Mouse (Mus musculus) left cerebral cortex, adult 9 months (tissue): Measurements from ENCODE around the gene Cdkal1.

Experiments used
- DNase-seq, 2 experiments: peaks; one replicate each; pipeline ENCODE4 v3.0.0; 2022; ENCODE audit warnings: low spot score in 2 of 2

Gene Cdkal1

DNA sequence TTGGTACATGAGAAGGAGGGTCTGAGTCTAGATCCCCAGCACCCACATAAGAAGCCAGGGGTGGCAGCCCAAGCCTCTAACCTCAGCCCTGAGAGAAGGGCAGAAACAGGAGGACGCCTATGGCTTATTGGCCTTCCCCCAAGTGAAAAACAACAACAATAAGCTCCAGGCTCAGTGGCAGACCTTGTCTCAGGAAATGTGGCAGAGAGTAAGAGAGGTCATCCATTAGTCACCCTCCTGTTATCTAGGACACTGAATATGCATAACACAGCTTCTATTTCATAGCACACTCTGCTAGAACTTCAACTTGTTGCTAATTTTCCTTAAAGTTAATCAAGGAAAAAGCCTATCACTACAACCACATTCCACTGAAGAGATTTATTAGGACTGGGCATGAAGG, 154.1 kb downstream of the Cdkal1 start:
- DNase-seq = no peak

- DNase-seq = no peak
Observed at GRCm38 (mm10) chr13:29699896-29700295, 155.6 kb downstream of the Cdkal1 start.

- DNase-seq = no peak
Observed at GRCm38 (mm10) chr13:29698307-29698985, 157.0 kb downstream of the Cdkal1 start.

GRCm38 (mm10) chr13:29697230-29697629, 158.2 kb downstream of the Cdkal1 start:
- DNase-seq = no peak

DNA sequence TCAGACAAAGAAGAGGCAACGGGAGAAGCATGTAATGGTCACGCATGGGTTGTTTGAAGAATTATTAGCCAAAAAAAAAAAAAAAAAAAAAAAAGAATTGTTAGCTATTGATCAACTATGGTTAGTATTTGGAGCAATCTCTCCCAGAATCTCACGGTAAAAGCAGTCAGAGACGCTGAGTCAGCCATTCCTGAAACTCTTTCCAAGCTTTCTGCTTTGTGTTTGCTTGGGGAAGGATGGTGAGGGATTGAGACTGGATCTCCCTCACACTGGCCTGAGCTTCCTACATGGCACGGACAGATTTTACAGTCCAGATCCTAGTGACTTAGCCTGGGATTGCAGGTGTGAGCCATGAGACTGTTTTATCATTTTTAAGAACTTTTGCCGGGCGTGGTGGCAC, 164.7 kb downstream of the Cdkal1 start:
- no peak for DNase-seq

DNA sequence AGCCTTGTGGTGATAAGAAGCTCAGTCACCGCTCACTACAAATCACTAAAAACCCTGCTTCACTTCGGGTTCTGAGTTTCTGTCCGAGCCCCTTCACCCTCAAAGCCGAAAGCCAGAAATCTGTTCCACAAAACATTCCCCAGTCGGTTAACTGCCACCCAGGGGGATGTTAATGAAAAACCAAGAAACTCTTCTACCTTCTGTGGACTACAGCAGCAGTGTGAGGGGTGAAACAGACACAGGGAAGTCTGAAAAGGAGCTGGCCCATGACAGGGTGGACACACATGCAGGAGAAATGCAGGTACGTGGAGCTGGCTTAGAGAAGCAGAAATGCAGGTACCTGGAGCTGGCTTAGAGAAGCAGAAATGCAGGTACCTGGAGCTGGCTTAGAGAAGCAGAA, 166.6 kb downstream of the Cdkal1 start:
- DNase-seq = no peak

- DNase-seq = no peak
Observed at GRCm38 (mm10) chr13:29687872-29688271, 167.6 kb downstream of the Cdkal1 start.

DNA sequence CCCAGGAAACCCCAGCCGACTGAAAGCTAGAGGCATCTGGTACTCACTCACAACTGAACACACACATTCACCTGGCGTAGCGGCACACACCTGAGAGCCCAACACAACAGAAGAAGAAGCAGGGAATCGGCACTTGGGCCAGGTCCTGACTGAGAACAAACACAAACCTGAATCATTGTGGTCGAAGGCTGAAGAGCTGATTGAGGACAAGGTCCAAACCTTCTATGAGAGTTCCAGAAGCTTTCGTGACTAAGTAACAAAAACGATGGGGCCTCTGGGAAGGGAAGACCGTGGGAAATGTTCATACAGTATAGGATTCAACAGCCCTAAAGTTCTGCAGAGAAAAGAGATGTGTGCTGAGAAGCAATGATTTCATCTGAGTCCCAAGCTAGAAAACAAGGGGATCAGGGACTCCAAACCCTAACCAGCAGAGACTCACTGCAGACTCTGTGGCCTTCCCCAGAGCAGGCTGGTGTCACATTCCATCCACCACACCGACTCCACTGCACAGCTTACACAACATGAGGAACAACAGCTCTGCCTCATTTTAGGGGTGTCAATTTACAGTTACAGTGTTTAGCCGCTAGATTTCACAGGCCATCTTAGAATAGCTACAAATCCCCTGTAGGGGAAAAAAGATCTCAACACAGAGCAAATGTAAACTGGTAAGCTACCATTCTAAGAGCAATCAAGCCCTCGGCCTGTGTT, 175.8 kb downstream of the Cdkal1 start:
- no peak for DNase-seq

DNA sequence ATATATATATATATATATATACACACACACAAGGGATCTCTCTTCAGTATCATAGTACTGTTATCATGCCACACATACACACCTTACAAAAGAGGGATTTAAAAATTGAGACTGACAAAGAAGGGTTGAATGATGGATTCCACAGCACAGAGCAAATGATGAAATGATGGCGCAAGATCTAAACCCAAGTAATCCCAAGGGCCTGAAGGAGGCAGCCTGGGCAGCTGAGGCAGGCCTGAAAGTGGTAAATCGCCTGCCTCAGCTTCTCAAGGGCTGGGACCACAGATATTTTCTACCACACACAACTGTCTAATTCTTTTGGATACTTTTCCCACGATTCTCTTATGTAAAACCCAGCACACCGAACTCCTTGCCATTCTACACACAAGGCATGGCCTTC, 177.9 kb downstream of the Cdkal1 start:
- no peak for DNase-seq

- DNase-seq = no peak
Observed at GRCm38 (mm10) chr13:29670626-29671025, 184.8 kb downstream of the Cdkal1 start.

DNA sequence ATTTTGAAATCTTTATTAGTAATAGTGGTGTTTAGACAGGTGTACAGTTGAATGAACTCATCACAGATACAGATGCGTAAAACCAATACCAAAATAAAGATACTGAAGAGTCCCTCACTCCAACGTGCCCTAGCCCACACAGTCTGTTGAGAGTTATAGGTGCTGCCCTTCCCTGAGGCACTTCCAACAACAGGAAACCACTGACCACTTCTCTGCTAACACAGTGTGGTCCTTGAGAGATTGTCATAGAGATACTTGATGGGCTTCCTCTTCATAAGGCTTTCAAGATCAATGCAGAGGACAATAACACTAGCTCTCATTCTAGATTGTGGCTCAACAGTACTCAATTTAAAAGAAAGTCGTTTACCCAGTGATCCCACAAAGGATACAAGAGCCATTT, 191.6 kb downstream of the Cdkal1 start:
- DNase-seq = no peak

GRCm38 (mm10) chr13:29655841-29656365, 199.6 kb downstream of the Cdkal1 start:
- DNase-seq = no peak

DNA sequence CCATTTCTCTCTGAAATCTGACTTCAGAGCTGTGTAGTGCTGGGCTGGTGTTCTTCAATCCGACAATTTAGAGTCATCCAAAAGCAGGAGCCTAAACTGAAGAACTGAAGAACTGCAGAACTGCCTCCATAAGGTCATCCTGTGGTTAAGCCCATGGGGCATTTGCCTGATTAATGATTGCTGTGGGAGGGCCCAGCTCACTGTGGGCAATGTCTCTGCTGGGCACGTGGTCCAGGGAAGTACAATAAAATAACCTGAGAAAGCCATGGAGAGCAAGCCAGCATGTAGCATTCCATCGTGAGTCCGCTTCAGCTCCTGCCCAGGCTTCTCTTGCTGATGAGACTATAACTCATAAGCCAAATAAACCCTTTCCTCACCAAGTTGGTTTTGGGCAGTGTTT, 202.1 kb downstream of the Cdkal1 start:
- no peak for DNase-seq

DNA sequence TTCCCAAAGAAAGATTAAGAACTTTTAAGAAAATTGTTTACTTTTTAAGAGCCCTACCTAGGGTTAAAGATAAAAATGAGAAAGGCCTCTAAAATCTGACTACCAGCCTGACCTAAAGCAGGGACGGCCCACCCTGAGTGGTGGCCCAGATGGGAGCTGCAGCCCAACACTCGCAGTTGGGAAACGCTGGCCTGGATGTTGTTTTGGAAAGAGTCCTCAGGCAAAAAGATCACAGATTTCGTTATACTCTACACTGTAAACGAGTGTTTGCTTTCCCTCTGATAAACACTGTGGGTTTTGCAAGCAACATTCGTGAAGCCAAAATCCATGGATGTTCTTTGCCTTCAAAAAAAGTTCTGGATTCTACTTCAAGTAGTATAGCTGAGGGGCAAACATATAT, 202.7 kb downstream of the Cdkal1 start:
- no peak for DNase-seq

- no peak for DNase-seq
Observed at GRCm38 (mm10) chr13:29650576-29651236, 204.8 kb downstream of the Cdkal1 start.

DNA sequence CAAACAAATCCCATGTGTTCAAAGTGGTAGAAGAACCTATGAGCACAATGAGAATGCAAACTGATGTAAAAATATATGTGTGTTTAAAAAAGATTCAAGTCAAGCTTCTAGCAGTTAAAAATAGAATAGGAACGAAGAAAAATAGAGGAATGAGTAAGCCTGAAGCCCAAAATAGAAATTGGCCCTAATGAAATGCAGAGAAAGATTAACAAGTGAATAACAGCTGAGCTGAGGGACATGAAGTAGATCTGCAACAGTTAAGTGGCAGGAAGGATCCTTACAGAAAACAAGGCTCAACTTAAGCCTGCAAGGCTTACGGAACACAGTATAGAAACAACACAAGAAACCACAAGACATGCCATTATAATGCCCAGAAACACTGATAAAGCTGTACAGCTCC, 205.9 kb downstream of the Cdkal1 start:
- DNase-seq = no peak

DNA sequence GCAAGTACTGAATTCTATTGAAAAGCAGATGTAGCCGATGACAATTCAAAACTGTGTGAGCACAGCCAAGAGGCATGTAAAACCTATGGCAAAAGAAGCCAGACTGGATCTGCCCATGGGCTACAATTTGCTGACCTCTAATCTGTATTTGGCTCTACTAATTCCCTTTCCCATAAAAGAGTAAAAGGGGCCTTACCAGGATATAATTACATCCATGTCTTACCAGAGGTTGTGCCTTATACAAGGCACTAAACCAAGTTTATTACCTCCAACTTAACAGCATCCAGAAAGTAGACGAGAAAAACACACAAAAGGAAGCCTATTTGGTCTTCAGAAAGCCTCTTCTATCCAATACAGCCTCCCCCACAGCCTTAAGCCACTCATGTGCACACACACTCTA, 213.2 kb downstream of the Cdkal1 start:
- no peak for DNase-seq

- DNase-seq = no peak
Observed at GRCm38 (mm10) chr13:29641200-29641599, 214.3 kb downstream of the Cdkal1 start.

GRCm38 (mm10) chr13:29640186-29640585, 215.3 kb downstream of the Cdkal1 start:
- no peak for DNase-seq

GRCm38 (mm10) chr13:29638303-29638702, 217.2 kb downstream of the Cdkal1 start:
- no peak for DNase-seq

DNA sequence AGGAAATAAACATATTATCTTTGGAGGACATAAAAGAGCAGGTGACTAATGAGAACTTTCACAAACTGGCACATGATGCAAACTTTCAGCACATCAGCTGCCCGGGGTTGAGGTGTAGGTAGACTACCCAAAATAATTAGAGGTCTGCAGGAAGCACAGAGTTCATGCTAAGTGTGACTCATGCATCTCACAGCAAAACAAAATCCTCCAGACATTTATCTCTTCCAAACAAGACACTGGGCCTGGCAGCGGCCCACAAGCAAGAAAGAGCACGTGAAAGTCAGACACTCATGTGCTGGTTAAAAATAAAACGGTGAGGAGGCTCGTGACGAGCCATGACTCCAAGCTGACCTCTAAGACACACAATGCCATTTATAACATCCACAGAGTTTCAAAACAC, 217.7 kb downstream of the Cdkal1 start:
- no peak for DNase-seq

GRCm38 (mm10) chr13:29635581-29635980, 219.9 kb downstream of the Cdkal1 start:
- no peak for DNase-seq

DNA sequence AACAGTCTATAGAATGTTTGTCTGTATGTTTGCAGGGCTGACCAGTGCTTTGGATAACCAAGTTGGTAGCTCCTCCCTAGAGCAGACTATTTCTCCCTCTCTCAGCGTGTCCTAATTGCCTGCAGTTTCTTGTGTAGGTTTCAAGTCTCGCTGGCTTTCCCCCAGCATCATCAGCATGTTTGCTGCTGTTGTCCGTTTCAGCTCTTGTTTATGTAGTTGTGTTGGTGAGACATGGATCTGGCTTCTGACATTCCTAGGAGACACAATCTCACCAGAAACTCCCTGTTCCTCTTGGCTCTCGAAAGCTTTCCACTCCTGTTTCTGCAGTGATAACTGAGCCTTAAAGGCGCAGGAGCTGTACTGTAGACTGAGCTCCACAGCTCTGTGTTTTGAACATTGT, 224.1 kb downstream of the Cdkal1 start:
- DNase-seq = no peak
